Mouse (Mus musculus) kidney, adult 9 months (tissue): ENCODE results near the gene Gm3147.
"Not testable (repeated sequence)": the region's sequence is repeated elsewhere in the genome, so short reads cannot be mapped to it uniquely, and the experiment has no call there.

Source experiments
- DNase-seq: peaks from one replicate; pipeline ENCODE4 v3.0.0; 2022

Gm3147 gene

DNA sequence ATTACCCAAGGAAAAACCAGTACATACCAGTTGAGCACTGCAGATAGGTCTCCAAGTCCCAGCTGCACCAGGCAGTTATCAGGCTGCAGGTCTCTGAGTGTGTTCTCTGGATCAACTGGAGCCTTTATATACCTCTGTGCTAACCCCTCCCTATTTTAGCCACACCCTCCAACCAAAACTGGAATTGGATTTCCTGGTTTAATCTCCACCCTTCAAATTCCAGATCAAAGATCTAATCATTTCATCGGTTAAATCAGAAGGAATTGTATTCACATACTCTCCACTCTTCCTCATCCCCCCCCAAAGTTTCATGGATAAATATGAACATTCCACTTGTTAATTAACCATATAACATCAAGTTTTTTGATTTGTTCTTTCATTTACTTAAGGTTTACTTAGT, at the start of gene Gm3147:
Gene Gm3147 (minus strand): TSS at position 101 of the 400 bp plus-strand sequence.
- DNase-seq: not testable (repeated sequence)

DNA sequence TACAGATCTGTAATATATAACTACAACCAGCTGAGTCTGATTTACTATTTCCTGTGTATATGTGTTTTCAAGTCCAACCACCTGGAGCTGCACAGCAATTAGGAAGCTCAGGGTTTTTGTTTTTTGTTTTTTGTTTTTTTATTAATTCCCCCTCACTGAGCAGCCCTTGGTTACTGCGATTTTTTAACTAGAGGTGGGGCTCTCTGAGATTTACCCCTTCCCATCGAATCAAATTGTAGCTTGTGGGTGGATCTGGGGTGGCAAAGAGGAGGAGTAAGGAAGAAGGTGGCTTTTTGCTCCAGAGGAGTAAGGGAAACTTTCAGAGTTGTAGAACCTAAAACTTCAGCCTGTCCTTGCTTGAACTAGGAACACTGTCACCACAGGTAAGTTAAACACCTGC, 31.9 kb upstream of the Gm3147 start, which contains the start of gene Gm6205:
Gene Gm6205 (plus strand): TSS at position 301 of the 400 bp plus-strand sequence.
- DNase-seq: not testable (repeated sequence)

DNA sequence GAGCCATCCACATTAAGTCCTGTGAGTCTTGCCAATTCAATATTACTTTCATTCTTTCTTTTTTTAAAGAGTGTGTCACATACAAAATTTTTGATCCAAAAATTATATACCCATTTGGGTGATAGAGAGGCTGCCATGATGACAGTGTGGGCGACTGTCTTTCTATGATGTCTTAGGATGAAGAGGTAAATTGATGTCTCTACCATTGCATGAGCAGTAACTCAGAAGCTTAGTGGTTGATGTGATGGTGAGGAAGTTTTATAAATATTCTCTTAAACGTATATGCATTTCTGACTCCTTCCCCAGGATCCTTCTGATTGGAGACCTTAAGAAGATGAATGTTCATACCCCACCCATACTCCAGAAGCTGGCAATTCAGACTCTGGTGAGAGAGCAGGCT, 7.5 kb upstream of the Gm3147 start, which contains the start of gene Gm6509:
Gene Gm6509 (plus strand): TSS at position 301 of the 400 bp plus-strand sequence.
- not testable (repeated sequence) for DNase-seq
